Mouse (Mus musculus) heart, adult 9 months (tissue): Measurements from ENCODE around the gene Sult2a7.

ENCODE experiments used
- DNase-seq, 2 experiments: peaks; one replicate each; pipeline ENCODE4 v3.0.0; 2022; ENCODE audit warnings: low spot score in 2 of 2

Sult2a7 gene

GRCm38 (mm10) chr7:14494130-14494529 is at the start of gene Sult2a7:
Sult2a7 (minus strand) TSS chr7:14494230.
- DNase-seq = no peak

GRCm38 (mm10) chr7:14525280-14525679 is 31.2 kb upstream of the Sult2a7 start:
- no peak for DNase-seq

GRCm38 (mm10) chr7:14522636-14523035 is 28.6 kb upstream of the Sult2a7 start:
- no peak for DNase-seq

GRCm38 (mm10) chr7:14518301-14518700 is 24.3 kb upstream of the Sult2a7 start:
- no peak for DNase-seq

- DNase-seq = no peak
These were observed 1.1 kb downstream of the Sult2a7 start for GRCm38 (mm10) chr7:14492886-14493285.

GRCm38 (mm10) chr7:14446534-14446933 is 47.5 kb downstream of the Sult2a7 start, which contains the start of gene Sult2a8:
Sult2a8 (minus strand) TSS chr7:14446769.
- no peak for DNase-seq

GRCm38 (mm10) chr7:14439581-14439980 is 54.4 kb downstream of the Sult2a7 start:
- no peak for DNase-seq

GRCm38 (mm10) chr7:14438484-14438883 is 55.5 kb downstream of the Sult2a7 start:
- DNase-seq = no peak

- no peak for DNase-seq
These were observed 56.0 kb downstream of the Sult2a7 start for GRCm38 (mm10) chr7:14438029-14438428.
